Mouse (Mus musculus): Measurements from ENCODE around the gene Exosc2. TPM values are rescaled to one million over a fixed set of nuclear protein-coding genes. Genes with fewer than 3 reads are reported as not detected.
A peak's percentile ranks its signal among the peaks of the same experiment; 100 is the strongest.

Gene Exosc2
- polyA plus RNA-seq, 1 experiment = 10.0 TPM

DNA sequence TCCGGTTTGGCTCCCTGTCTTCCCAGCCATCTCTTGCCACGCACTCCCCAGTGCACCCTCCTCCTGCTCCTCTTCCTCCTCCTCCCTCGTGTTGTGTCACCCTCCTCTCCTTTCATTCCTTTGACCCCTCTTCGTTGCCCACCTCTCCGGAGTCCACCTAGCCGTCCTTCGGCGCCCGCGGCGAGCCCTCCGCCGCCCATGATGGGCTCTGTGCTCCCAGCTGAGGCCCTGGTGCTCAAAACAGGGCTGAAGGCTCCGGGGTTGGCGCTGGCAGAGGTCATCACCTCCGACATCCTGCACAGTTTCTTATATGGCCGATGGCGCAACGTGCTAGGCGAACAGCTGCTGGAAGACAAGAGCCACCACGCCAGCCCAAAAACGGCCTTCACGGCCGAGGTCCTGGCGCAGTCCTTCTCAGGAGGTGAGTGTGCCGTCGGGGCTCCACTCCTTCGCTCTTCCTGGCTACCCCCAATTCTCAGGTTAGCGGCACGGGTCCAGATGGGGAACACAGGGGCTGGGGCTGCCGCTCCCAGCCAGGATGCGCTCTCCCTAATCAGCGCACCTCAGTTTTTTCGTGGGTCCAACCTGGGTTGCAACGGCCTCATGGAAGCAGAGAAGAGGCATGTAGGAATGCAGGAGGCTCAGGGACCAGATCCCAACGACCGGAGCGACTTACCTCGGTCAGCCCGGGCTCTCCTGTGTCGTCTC is 30.5 kb upstream of the Exosc2 start, which contains the start of gene Prdm12:
Prdm12 (plus strand) TSS at position 137 of the 708 bp plus-strand sequence.
- H3K27ac ChIP-seq (ENCODE audit: insufficient read depth, low read depth, low read length) = no peak within 1 kb of the TSS
- no peak for TF ChIP-seq CTCF (IDR thresholded peaks at IDR 0.05; ENCODE audit: low read depth, low read length)
- TF ChIP-seq POLR2A (IDR thresholded peaks at IDR 0.05; ENCODE audit: borderline replicate concordance, low read depth, low read length) = no peak
- H3K4me1 ChIP-seq (ENCODE audit: control insufficient read depth, insufficient read depth, low read length) = no peaks in the 10 kb centered on the region
- peak within 1 kb of the TSS; percentile 14; the same call in 1 of the 2 replicates for H3K4me3 ChIP-seq (ENCODE audit: insufficient read depth, low read length)

DNA sequence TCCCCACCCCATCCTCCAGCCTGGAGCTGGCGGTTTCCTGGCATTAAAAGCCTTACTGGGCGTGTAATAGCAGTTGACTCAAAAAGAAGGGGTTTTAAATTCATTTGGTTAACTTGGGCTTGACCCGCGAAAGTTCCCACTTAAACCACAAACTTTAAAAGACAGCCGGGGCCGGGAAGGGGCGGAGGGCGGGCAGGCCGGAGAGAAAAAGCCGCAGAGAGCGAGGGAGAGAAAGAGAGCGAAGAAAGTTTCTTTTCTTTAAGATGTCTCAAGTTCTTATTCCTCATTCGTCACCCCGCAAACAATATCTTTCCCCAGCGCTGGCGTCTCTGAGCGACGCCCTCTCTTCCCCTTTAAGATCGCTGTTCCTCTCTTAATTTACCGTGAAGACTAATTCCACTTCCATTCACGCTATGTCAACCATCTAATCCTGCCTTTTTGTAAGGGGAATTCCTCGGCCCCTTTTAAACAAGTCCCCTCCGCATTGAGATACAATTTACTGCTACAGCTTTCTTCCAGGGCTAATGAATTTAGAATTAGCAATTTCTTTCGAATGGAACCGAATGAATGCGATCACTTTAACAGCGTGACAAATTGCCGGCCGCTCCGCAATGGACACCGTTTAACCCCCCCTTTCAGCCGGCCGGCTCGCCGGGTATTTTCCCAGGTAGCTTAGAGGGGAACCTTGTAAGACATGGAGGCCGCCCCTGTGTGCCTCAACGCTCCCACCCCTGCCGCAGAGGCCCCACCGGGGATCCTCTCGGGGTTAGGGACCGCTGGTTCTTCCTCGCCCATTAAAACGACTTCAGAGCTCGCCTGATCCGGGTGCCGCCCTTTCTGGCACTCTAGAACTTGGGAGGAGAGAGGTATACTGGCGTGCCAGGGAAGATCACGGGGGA is 29.7 kb upstream of the Exosc2 start:
- no peaks in the 10 kb centered on the region for H3K4me1 ChIP-seq (ENCODE audit: control insufficient read depth, insufficient read depth, low read length)
- peak overlapping the region; percentile 14; the same call in 1 of the 2 replicates for H3K4me3 ChIP-seq (ENCODE audit: insufficient read depth, low read length)
- no peak overlapping the region for H3K27ac ChIP-seq (ENCODE audit: insufficient read depth, low read depth, low read length)
- TF ChIP-seq CTCF (IDR thresholded peaks at IDR 0.05; ENCODE audit: low read depth, low read length) (no peak), POLR2A (IDR thresholded peaks at IDR 0.05; ENCODE audit: borderline replicate concordance, low read depth, low read length) (no peak)

DNA sequence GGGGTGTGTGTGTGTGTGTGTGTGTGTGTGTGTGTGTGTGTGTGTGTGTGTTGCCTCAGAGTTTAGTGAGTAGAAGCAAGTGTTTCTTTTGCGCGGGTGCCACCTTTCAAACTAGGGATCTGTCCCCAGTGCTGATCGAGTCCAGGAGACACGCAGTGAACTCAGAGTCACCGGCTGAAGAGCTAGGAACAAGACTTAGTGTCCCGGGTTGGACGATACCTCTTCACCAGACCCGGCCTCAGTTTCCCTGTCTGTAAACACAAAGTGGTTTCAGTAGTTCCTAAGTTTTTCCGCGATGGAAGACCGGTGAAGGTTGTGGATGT is 29.0 kb upstream of the Exosc2 start:
- Histone ChIP-seq H3K4me3 (ENCODE audit: insufficient read depth, low read length) (no peak overlapping the region), H3K4me1 (ENCODE audit: control insufficient read depth, insufficient read depth, low read length) (no peaks in the 10 kb centered on the region), H3K27ac (ENCODE audit: insufficient read depth, low read depth, low read length) (no peak overlapping the region)
- TF ChIP-seq POLR2A (IDR thresholded peaks at IDR 0.05; ENCODE audit: borderline replicate concordance, low read depth, low read length) (no peak), CTCF (IDR thresholded peaks at IDR 0.05; ENCODE audit: low read depth, low read length) (no peak)

DNA sequence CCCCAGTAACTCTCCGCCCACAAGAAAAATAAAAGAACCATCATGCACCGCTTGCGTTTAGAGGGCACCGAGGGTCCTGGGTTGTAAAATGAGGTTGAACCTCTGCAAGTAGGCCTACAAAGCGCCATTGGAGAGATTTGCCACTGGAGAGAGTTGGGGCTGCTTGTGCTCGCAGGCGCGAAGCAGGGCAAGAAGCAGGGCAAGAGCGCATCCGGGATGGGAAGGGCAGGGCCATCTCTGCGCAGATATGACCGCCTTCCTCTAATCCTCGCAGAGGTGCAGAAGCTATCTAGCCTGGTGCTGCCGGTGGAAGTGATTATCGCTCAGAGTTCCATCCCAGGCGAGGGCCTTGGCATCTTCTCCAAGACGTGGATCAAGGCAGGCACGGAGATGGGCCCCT is 28.6 kb upstream of the Exosc2 start:
- no peak overlapping the region for H3K4me3 ChIP-seq (ENCODE audit: insufficient read depth, low read length)
- H3K27ac ChIP-seq (ENCODE audit: insufficient read depth, low read depth, low read length) = no peak overlapping the region
- no peak for TF ChIP-seq POLR2A (IDR thresholded peaks at IDR 0.05; ENCODE audit: borderline replicate concordance, low read depth, low read length)
- no peaks in the 10 kb centered on the region for H3K4me1 ChIP-seq (ENCODE audit: control insufficient read depth, insufficient read depth, low read length)

DNA sequence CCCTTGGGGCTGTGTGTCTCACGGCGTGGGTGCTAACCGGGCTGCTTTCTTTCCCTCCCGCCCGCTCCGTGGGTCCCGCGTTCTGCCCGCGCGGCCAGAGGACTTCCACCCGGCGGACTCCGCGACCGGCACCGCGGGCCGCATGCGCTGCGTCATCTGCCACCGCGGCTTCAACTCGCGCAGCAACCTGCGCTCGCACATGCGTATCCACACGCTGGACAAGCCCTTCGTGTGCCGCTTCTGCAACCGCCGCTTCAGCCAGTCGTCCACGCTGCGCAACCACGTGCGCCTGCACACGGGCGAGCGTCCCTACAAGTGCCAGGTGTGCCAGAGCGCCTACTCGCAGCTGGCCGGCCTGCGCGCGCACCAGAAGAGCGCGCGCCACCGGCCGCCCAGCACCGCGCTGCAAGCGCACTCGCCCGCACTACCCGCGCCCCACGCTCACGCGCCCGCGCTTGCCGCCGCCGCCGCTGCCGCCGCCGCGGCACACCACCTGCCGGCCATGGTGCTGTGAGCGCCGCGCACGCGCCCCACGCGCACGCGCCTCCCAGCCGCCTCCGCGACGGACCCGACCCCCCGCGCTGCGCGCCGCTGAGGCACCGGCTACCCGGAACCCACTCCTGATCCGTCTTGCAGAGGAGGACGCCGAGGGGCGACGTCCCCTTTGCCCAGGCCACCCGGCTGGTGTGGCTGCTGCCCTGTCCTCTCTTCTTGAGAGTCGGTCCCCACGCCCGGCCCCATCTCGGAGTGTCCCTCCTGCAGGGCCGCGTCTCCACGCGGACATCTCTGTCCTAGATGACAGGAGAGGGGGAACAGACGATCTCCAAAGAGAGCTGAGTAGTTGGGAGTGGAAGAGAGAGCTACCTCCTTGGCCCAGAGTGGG is 16.3 kb upstream of the Exosc2 start:
- H3K4me3 ChIP-seq (ENCODE audit: insufficient read depth, low read length) = peak overlapping the region; percentile 56
- TF ChIP-seq CTCF (IDR thresholded peaks at IDR 0.05; ENCODE audit: low read depth, low read length) (no peak), POLR2A (IDR thresholded peaks at IDR 0.05; ENCODE audit: borderline replicate concordance, low read depth, low read length) (no peak)
- no peak overlapping the region for H3K27ac ChIP-seq (ENCODE audit: insufficient read depth, low read depth, low read length)
- no peaks in the 10 kb centered on the region for H3K4me1 ChIP-seq (ENCODE audit: control insufficient read depth, insufficient read depth, low read length)

DNA sequence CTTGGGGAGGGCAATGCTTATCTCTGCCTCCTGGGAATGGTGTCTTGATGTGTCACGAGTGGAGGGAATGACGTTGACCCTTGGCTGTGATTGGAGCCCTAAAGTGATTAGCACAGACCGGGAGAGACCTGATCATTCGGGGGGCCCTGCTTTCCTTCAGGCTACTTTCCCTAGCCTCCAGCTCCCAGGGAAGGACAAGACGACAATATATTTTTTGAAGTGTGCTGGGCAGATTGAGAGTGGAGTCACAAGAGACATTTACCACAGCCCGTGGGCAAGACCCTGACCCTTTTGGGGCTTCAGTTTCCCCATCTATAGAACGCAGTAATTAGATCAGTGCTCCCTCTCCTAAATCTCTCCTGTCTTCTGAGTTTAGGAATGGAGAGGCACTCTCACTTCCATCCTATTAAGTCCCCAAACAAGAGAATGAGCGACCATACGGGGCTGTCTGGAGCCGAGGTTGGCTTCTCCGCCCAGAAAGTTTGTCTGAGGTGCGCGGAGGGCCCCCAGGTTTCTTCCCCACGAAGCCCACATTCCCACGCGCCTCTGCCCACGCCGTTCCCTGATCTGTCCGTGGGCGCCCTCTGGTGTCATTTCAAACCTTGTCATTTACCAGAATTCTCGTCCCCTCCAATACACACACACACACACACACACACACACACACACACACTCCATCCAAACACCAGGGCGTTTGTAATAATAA is 15.5 kb upstream of the Exosc2 start:
- TF ChIP-seq CTCF (IDR thresholded peaks at IDR 0.05; ENCODE audit: low read depth, low read length) (peak; percentile 76), POLR2A (IDR thresholded peaks at IDR 0.05; ENCODE audit: borderline replicate concordance, low read depth, low read length) (no peak)
- Histone ChIP-seq H3K4me3 (ENCODE audit: insufficient read depth, low read length) (no peak overlapping the region), H3K4me1 (ENCODE audit: control insufficient read depth, insufficient read depth, low read length) (no peaks in the 10 kb centered on the region), H3K27ac (ENCODE audit: insufficient read depth, low read depth, low read length) (no peak overlapping the region)

DNA sequence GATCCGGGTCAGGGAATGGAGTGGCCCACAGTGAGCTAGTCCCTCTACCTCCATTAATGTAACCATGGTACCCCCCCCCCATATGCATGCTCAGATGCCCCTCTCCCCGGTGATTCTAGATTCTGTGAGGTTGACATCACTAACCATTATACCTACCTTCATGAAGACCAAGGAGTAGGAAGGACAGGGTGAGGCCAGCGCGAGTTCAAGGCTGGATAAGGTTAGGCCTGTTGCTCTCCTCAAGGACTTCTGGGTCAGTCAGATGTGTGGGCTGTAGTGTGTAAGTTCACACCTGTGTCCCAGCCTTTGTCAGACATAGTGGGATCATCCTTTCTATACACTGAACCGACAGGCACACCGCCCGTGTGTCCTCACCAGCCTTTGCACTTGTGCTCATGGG is 14.1 kb upstream of the Exosc2 start:
- Histone ChIP-seq H3K27ac (ENCODE audit: insufficient read depth, low read depth, low read length) (no peak overlapping the region), H3K4me3 (ENCODE audit: insufficient read depth, low read length) (no peak overlapping the region), H3K4me1 (ENCODE audit: control insufficient read depth, insufficient read depth, low read length) (no peaks in the 10 kb centered on the region)
- TF ChIP-seq POLR2A (IDR thresholded peaks at IDR 0.05; ENCODE audit: borderline replicate concordance, low read depth, low read length) (no peak), CTCF (IDR thresholded peaks at IDR 0.05; ENCODE audit: low read depth, low read length) (no peak)

DNA sequence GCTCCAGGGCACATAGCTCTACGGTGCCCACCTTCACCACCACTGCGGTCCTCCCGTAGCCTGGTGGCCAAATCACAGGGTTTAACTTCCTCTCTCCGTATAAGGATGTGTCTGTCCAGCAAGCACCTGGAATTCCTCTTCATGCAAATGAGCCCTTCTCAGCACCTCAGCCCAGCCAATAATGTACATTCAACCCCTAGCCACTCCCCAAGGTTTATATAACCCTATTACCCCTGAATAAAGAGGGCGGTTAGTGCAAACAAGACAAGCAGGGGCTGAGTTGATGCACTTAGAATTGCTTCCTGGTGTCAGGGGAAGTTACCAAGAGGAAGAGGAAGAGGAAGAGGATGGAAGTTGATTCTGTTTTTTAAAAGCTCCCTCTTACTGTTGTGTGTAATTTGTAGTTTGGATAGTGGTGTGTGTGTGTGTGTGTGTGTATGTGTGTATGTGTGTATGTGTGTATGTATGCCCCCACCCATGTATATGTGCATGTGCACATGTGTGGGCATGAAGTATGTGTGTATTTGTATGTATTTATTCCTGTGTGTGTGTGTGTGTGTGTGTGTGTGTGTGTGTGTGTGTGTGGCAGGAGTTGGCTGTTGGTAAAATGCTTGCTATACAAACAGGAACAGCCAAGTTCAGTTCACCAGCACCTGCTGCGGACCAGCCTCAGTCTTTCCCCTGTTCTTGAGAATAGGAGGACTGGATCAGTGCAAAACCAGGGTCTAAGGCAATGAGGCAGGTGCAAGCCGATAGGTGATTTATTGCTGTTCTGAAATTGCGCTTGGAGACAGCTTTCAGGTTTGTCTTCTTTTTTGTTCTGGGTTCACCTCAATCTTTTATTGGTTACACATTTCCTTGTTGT is 7.3 kb upstream of the Exosc2 start:
- TF ChIP-seq POLR2A (IDR thresholded peaks at IDR 0.05; ENCODE audit: borderline replicate concordance, low read depth, low read length) = no peak
- no peak for TF ChIP-seq CTCF (IDR thresholded peaks at IDR 0.05; ENCODE audit: low read depth, low read length)
- Histone ChIP-seq H3K4me3 (ENCODE audit: insufficient read depth, low read length) (no peak overlapping the region), H3K4me1 (ENCODE audit: control insufficient read depth, insufficient read depth, low read length) (peaks cover 7% of the 10 kb centered on the region; the same call in 1 of the 2 replicates), H3K27ac (ENCODE audit: insufficient read depth, low read depth, low read length) (no peak overlapping the region)
